Mouse (Mus musculus): Measurements from ENCODE around the gene Dnajc7. TPM values are rescaled to one million over a fixed set of nuclear protein-coding genes. Genes with fewer than 3 reads are reported as not detected.

Dnajc7 gene
- polyA plus RNA-seq, 1 experiment = 89.7 TPM

DNA sequence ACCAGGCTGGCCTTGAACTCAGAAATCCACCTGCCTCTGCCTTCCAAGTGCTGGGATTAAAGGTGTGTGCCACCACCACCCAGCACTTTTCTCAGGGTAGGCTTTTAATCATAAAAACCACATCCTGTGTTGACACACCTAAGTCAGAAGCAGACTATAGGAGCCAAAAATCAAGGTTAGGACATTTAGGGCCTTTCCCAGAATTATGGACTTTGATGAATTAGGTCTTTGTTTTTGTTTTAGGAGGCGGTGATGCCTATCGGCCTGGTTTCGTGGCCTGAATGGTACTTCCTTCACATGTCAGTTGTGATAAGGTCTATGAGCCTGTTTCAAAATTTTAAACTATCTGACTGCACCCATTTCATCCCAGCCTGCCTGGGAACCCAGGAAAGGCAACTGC is 45.8 kb downstream of the Dnajc7 start:
- H3K27me3 ChIP-seq (ENCODE audit: control insufficient read depth, insufficient read depth, insufficient read length) = no peaks in the 10 kb centered on the region
- H3ac ChIP-seq (ENCODE audit: control insufficient read depth, insufficient read length, low read depth) = no peak overlapping the region
- no peaks in the 10 kb centered on the region for H3K79me2 ChIP-seq (ENCODE audit: control insufficient read depth, insufficient read depth)
- peaks cover 11% of the 10 kb centered on the region for H3K36me3 ChIP-seq (ENCODE audit: control insufficient read depth, insufficient read depth)
- H3K79me3 ChIP-seq (ENCODE audit: low read depth) = no peaks in the 10 kb centered on the region
- TF ChIP-seq USF1 (IDR thresholded peaks at IDR 0.05; ENCODE audit: low read depth) = no peak
- TF ChIP-seq MYOD1 (IDR thresholded peaks at IDR 0.05; ENCODE audit: control insufficient read depth, insufficient read length, low read depth) = no peak
- TF ChIP-seq MAX (IDR thresholded peaks at IDR 0.05) = no peak
- no peak for TF ChIP-seq FOSL1 (IDR thresholded peaks at IDR 0.05; ENCODE audit: insufficient read depth, low read length, poor library complexity, severe bottlenecking)
- no peak for TF ChIP-seq CTCF (IDR thresholded peaks at IDR 0.05; ENCODE audit: control insufficient read depth, insufficient read depth, insufficient read length)
- TF ChIP-seq MYOG (IDR thresholded peaks at IDR 0.05; ENCODE audit: control insufficient read depth, extremely low read depth, insufficient read length) = no peak
- no peak for TF ChIP-seq CEBPB (IDR thresholded peaks at IDR 0.05; ENCODE audit: low read depth)
- H3K4me3 ChIP-seq (ENCODE audit: insufficient read depth, poor library complexity, severe bottlenecking) = no peak overlapping the region

GRCm38 (mm10) chr11:100571202-100571567 is 48.8 kb downstream of the Dnajc7 start:
- Histone ChIP-seq H3ac (ENCODE audit: control insufficient read depth, insufficient read length, low read depth) (no peak overlapping the region), H3K4me3 (ENCODE audit: insufficient read depth, poor library complexity, severe bottlenecking) (no peak overlapping the region), H3K27me3 (ENCODE audit: control insufficient read depth, insufficient read depth, insufficient read length) (no peaks in the 10 kb centered on the region), H3K79me2 (ENCODE audit: control insufficient read depth, insufficient read depth) (no peaks in the 10 kb centered on the region), H3K36me3 (ENCODE audit: control insufficient read depth, insufficient read depth) (no peaks in the 10 kb centered on the region), H3K79me3 (ENCODE audit: low read depth) (no peaks in the 10 kb centered on the region)
- no peak for TF ChIP-seq FOSL1 (IDR thresholded peaks at IDR 0.05; ENCODE audit: insufficient read depth, low read length, poor library complexity, severe bottlenecking)
- no peak for TF ChIP-seq USF1 (IDR thresholded peaks at IDR 0.05; ENCODE audit: low read depth)
- TF ChIP-seq MYOD1 (IDR thresholded peaks at IDR 0.05; ENCODE audit: control insufficient read depth, insufficient read length, low read depth) = no peak
- TF ChIP-seq CTCF (IDR thresholded peaks at IDR 0.05; ENCODE audit: control insufficient read depth, insufficient read depth, insufficient read length) = no peak
- no peak for TF ChIP-seq CEBPB (IDR thresholded peaks at IDR 0.05; ENCODE audit: low read depth)
- TF ChIP-seq MYOG (IDR thresholded peaks at IDR 0.05; ENCODE audit: control insufficient read depth, extremely low read depth, insufficient read length) = no peak
- TF ChIP-seq MAX (IDR thresholded peaks at IDR 0.05) = no peak

- Histone ChIP-seq H3ac (ENCODE audit: control insufficient read depth, insufficient read length, low read depth) (no peak overlapping the region), H3K79me2 (ENCODE audit: control insufficient read depth, insufficient read depth) (no peaks in the 10 kb centered on the region), H3K36me3 (ENCODE audit: control insufficient read depth, insufficient read depth) (no peaks in the 10 kb centered on the region), H3K4me3 (ENCODE audit: insufficient read depth, poor library complexity, severe bottlenecking) (no peak overlapping the region), H3K27me3 (ENCODE audit: control insufficient read depth, insufficient read depth, insufficient read length) (no peaks in the 10 kb centered on the region), H3K79me3 (ENCODE audit: low read depth) (no peaks in the 10 kb centered on the region)
- no peak for TF ChIP-seq USF1 (IDR thresholded peaks at IDR 0.05; ENCODE audit: low read depth)
- peak; percentile 49 for TF ChIP-seq CTCF (IDR thresholded peaks at IDR 0.05; ENCODE audit: control insufficient read depth, insufficient read depth, insufficient read length)
- no peak for TF ChIP-seq MYOD1 (IDR thresholded peaks at IDR 0.05; ENCODE audit: control insufficient read depth, insufficient read length, low read depth)
- no peak for TF ChIP-seq MAX (IDR thresholded peaks at IDR 0.05)
- TF ChIP-seq FOSL1 (IDR thresholded peaks at IDR 0.05; ENCODE audit: insufficient read depth, low read length, poor library complexity, severe bottlenecking) = no peak
Observed at GRCm38 (mm10) chr11:100570430-100571201, 49.4 kb downstream of the Dnajc7 start.

- no peak overlapping the region for H3ac ChIP-seq (ENCODE audit: control insufficient read depth, insufficient read length, low read depth)
- no peaks in the 10 kb centered on the region for H3K36me3 ChIP-seq (ENCODE audit: control insufficient read depth, insufficient read depth)
- H3K27me3 ChIP-seq (ENCODE audit: control insufficient read depth, insufficient read depth, insufficient read length) = no peaks in the 10 kb centered on the region
- H3K79me3 ChIP-seq (ENCODE audit: low read depth) = no peaks in the 10 kb centered on the region
- TF ChIP-seq USF1 (IDR thresholded peaks at IDR 0.05; ENCODE audit: low read depth) (no peak), CEBPB (IDR thresholded peaks at IDR 0.05; ENCODE audit: low read depth) (no peak)
- no peak overlapping the region for H3K4me3 ChIP-seq (ENCODE audit: insufficient read depth, poor library complexity, severe bottlenecking)
- H3K79me2 ChIP-seq (ENCODE audit: control insufficient read depth, insufficient read depth) = no peaks in the 10 kb centered on the region
Observed at GRCm38 (mm10) chr11:100569789-100570188, 50.2 kb downstream of the Dnajc7 start.

- TF ChIP-seq CTCF (IDR thresholded peaks at IDR 0.05; ENCODE audit: control insufficient read depth, insufficient read depth, insufficient read length) = no peak
- TF ChIP-seq MYOG (IDR thresholded peaks at IDR 0.05; ENCODE audit: control insufficient read depth, extremely low read depth, insufficient read length) = no peak
- TF ChIP-seq MAX (IDR thresholded peaks at IDR 0.05) = no peak
- TF ChIP-seq USF1 (IDR thresholded peaks at IDR 0.05; ENCODE audit: low read depth) = no peak
- TF ChIP-seq CEBPB (IDR thresholded peaks at IDR 0.05; ENCODE audit: low read depth) = no peak
- no peak for TF ChIP-seq FOSL1 (IDR thresholded peaks at IDR 0.05; ENCODE audit: insufficient read depth, low read length, poor library complexity, severe bottlenecking)
- TF ChIP-seq MYOD1 (IDR thresholded peaks at IDR 0.05; ENCODE audit: control insufficient read depth, insufficient read length, low read depth) = no peak
- H3K79me3 ChIP-seq (ENCODE audit: low read depth) = no peaks in the 10 kb centered on the region
- no peak overlapping the region for H3ac ChIP-seq (ENCODE audit: control insufficient read depth, insufficient read length, low read depth)
- no peaks in the 10 kb centered on the region for H3K79me2 ChIP-seq (ENCODE audit: control insufficient read depth, insufficient read depth)
- H3K27me3 ChIP-seq (ENCODE audit: control insufficient read depth, insufficient read depth, insufficient read length) = no peaks in the 10 kb centered on the region
- no peak overlapping the region for H3K4me3 ChIP-seq (ENCODE audit: insufficient read depth, poor library complexity, severe bottlenecking)
- no peaks in the 10 kb centered on the region for H3K36me3 ChIP-seq (ENCODE audit: control insufficient read depth, insufficient read depth)
Observed at GRCm38 (mm10) chr11:100568692-100569091, 51.3 kb downstream of the Dnajc7 start.

DNA sequence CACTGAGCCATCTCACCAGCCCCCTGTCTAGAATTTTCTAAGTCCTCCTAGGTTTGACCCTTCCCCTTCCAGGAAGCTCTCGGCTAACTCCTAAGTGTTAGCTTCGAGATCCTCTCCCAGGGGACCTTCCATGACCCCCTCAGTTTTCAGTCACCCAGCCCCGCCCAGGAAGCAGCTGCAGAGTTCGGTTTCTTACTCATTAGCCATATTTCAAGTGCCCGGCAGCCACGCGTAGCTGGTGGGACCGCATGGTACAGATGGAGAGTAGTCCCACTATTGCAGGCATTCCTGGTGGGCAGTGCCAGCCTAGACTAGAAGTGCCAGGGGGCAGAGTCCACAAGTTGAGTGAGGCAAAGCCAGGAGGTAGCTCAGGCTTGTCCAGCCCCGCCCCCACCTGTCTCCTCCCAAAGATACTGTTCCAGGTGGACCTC is 52.1 kb downstream of the Dnajc7 start:
- no peaks in the 10 kb centered on the region for H3K27me3 ChIP-seq (ENCODE audit: control insufficient read depth, insufficient read depth, insufficient read length)
- no peak overlapping the region for H3ac ChIP-seq (ENCODE audit: control insufficient read depth, insufficient read length, low read depth)
- H3K79me3 ChIP-seq (ENCODE audit: low read depth) = no peaks in the 10 kb centered on the region
- no peaks in the 10 kb centered on the region for H3K36me3 ChIP-seq (ENCODE audit: control insufficient read depth, insufficient read depth)
- TF ChIP-seq MAX (IDR thresholded peaks at IDR 0.05) (no peak), CEBPB (IDR thresholded peaks at IDR 0.05; ENCODE audit: low read depth) (no peak), USF1 (IDR thresholded peaks at IDR 0.05; ENCODE audit: low read depth) (no peak), MYOG (IDR thresholded peaks at IDR 0.05; ENCODE audit: control insufficient read depth, extremely low read depth, insufficient read length) (no peak), FOSL1 (IDR thresholded peaks at IDR 0.05; ENCODE audit: insufficient read depth, low read length, poor library complexity, severe bottlenecking) (no peak), CTCF (IDR thresholded peaks at IDR 0.05; ENCODE audit: control insufficient read depth, insufficient read depth, insufficient read length) (no peak), MYOD1 (IDR thresholded peaks at IDR 0.05; ENCODE audit: control insufficient read depth, insufficient read length, low read depth) (no peak)
- H3K4me3 ChIP-seq (ENCODE audit: insufficient read depth, poor library complexity, severe bottlenecking) = no peak overlapping the region
- H3K79me2 ChIP-seq (ENCODE audit: control insufficient read depth, insufficient read depth) = no peaks in the 10 kb centered on the region

Measured in C2C12 (cell line).